Mouse (Mus musculus) heart, postnatal 0 days (tissue): ENCODE results near the gene Hist1h2bc.

Experiments used
- CTCF ChIP-seq: IDR thresholded peaks from 2 replicates; pipeline ENCODE4 v1.5.1; 2016; ENCODE audit warnings: antibody characterized with exemption, control low read depth, low read depth
- EP300 ChIP-seq: IDR thresholded peaks from 2 replicates; pipeline ENCODE4 v1.6.1; 2016; ENCODE audit warnings: antibody characterized with exemption, low read depth

- TF ChIP-seq CTCF (no peak), EP300 (no peak)
Measured at GRCm38 (mm10) chr13:23728472-23729191, 44.6 kb downstream of the Hist1h2bc start.
